Mouse (Mus musculus) urinary bladder, postnatal 4 days (tissue): Measurements from ENCODE around the gene Sec63.

Experiments used
- DNase-seq, 2 experiments: peaks; one replicate each; pipeline ENCODE4 v3.0.0; 2021 to 2022; ENCODE audit warnings: low spot score in 2 of 2

Sec63 gene

GRCm38 (mm10) chr10:42760999-42761900 lies at the start of gene Sec63:
TSS of gene Sec63 (plus strand) at chr10:42761496.
- DNase-seq, result peak; percentile 97 to 99

- DNase-seq, result no peak
These were observed 46.6 kb upstream of the Sec63 start for GRCm38 (mm10) chr10:42714676-42715075.

DNA sequence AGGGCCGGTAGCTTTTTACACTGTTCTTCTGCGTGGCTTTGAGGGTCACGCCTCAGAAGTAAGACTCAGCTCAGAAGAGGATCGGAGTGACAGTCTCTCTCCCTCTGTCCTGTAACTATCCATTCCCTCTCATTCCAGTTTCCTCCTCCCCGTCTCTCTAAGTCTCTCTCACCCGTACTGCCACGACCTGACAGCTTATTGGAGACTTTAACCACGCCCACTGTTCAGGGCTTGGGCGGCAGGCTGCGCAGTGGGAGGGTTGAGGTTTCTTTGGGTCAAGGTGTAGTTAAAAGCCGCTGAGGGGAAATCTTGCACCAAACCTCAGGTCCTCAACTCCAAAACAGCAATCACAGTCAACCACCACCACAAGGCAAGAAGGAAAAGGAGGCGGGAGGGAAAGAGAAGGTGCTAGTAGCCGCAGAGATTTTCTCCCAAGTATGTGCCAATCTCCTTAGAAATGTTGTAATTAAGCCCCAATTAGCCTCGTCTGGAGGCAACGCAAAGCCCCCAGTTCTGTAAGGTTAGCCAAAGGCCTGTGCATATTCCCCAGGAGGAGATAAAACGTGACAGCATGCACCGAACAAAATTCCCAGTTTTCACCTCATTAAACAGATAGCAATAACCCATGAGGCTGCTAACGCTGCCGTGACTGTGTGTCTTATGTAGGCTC lies 45.8 kb upstream of the Sec63 start:
- DNase-seq, result no peak

GRCm38 (mm10) chr10:42722116-42722515 lies 39.2 kb upstream of the Sec63 start:
- DNase-seq, result no peak

DNA sequence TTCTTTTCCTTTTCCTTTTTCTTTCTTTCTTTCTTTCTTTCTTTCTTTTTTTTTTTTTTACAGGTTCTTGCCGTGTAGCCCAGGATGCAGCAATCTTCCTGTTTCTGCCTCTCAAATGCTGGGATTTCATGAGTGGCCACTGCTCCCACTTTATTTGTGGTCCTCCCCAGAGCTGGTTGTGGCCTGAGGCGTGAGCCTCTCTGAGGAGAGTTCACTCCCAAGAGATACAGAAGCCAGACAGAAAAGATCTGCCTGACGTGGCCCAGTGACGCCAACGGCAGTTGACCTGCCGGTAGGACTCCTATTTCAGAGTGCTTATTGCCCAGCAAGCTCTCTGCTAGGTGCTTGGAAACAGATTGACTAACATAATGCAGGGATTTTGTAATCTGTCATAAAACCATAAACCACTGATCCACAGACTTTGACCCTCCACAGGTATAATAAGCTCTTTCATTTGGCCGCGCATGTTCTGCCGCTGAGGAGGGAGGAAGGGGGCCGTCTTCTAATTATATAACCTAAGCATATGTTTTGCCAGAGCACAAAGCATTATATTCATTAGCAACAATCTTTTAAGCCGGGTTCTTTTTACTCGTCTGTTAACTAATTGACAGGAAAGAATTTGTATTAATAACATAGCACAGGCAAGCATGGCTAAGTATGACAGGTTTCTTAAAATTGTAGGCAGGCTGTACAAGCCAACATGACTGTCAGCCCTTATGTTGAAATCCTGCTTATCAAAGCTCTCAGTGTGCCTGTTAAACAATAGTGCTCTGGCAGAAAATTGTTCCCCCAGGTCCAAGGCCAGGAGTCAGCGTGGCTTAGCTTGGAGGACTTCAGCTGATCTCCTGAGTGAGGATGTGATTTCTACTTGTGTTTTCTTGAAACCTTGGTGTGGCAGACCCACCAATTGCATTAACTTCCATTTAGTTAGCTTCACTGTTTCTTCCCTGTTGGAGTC lies 37.7 kb upstream of the Sec63 start:
- no peak for DNase-seq

- no peak for DNase-seq
These were observed 31.7 kb upstream of the Sec63 start for GRCm38 (mm10) chr10:42729607-42730006.

- no peak for DNase-seq
These were observed 26.7 kb upstream of the Sec63 start for GRCm38 (mm10) chr10:42734546-42735060.

DNA sequence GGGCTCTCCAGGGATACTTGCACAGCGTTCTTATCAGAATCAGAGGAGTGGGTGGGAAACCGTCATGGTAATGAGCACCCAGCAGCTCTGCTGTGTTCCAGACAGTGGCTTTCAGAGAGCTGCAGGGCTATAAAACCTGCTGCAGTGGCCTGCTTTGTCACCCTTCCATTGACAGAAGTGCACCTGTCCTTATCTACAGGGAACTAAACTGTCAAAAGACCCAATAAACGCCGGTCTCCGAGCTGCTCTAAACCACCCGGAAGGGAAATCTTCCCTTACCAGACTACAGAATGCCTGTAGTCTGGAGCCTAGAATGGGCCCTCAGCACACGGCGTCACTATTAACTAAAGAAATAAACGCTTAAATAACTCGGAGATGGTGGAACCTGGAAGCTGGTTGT lies 9.5 kb upstream of the Sec63 start:
- no peak for DNase-seq

DNA sequence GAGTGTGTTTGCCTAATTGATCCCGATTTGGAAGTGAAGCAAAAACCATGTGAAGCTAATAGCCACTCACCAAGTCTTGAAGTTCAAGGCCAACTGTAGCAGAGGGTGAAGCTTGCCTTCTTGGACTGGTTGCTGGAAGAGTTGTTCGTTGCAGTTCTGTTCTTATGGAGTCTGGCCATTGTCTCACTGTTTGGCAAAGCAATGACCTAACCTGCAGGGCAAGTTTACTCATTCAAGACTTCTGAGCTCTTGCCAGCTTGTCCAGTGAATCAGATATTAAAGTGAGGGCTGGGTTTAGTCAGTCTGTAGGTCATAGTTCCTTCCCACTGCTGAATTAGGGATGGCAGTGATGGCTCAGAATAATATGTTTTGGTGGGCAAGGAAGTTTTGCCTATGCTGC lies 7.0 kb upstream of the Sec63 start:
- DNase-seq, result no peak

GRCm38 (mm10) chr10:42759741-42760140 lies 1.6 kb upstream of the Sec63 start:
- no peak for DNase-seq

DNA sequence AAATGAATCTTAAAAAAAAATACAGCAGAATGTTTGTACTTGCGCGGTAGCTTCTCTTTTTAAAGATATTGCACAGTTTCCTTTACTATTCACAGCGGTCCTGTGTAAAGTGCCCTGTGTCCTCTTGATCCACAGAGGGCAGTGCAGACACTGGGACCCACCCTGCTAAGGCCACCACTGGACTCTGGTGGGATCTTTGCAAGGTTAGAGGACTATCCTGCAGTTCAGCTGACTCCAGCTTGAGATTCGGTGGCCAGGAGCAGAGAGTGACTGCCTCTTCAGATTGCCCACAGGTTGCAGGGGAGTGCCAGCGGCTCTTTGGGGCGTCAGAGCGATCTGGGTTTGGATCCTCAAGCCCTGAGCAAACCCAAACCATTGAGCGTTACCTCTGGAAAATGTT lies 967 bp upstream of the Sec63 start:
- DNase-seq, result no peak

DNA sequence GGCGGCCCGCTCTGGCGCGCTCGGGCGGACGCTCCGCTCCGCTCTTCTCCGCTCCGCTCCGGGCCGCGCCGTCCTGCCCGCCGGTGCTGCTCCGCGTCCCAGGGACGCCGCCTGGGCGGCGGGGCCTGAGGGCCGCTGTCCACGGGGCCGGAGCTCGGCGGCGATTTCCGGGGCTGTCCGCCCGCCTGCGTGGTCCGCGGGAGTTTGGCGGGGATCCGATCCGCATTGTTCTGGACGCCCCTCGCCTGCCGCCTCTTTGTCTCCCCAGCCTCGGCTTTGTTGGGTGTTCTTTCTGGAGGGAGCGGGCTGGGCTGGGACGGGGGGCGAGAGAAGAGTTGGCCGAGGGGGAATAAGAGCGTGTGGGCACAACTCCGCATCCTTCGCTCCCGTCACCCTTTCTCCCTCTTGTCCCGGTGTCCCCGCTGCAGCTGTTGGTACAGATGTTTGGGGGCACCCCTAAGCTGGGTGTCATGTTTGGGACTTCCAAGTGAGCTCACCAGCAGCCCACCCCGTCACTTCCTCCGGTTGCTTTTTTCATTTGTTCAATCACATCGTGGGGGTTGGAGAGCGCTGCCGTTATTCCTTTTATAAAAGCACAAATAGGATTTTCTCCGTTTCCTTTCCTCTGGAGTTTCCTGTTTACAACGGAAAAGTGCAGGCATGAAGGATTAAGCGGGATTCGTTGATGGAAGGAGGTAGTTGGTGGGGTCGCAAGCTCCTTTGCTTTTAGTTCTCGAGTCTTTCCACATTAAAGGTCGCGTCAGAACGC lies 789 bp downstream of the Sec63 start:
- no peak for DNase-seq

DNA sequence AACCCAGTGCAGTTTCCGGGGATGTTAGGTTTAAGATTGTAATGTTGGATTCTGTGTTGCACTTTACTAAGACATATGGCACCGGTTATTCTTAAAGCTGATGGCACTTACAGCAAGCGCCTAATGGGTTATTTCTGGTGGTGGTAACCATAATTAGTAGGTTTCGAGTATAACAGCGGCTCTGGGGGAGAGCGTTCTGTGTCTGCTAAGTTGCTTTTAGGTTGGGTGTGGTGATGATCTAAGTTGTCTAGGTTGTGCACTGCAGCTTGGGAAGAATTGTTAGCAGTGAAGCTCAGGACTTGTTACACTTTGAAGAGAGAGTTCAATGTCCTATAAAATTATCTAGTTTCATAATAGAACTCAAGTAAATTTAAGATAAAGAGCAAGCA lies 1.4 kb downstream of the Sec63 start:
- no peak for DNase-seq

DNA sequence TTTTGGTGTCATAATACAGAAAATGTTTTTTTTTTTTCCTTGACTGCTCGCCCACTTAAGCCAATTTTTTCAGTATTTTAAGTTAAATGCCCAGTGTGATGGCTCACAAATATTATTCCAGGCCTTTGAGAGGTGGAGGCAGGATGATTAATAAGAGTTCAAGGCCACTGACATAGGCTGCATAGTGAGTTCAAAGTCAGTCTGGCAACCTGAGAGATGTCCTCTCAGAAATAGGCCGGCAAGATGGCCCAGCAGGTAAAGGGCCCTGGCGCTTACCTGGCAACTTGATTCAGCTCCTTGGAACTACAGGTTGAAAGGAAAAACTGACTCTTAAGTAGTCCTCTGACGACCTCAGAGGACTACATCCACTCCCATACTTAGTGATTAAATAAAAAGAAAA lies 1.9 kb downstream of the Sec63 start:
- no peak for DNase-seq

GRCm38 (mm10) chr10:42765344-42765743 lies 4.0 kb downstream of the Sec63 start:
- DNase-seq, result no peak

GRCm38 (mm10) chr10:42775450-42775849 lies 14.2 kb downstream of the Sec63 start:
- DNase-seq, result no peak

- no peak for DNase-seq
These were observed 19.5 kb downstream of the Sec63 start for GRCm38 (mm10) chr10:42780753-42781152.

DNA sequence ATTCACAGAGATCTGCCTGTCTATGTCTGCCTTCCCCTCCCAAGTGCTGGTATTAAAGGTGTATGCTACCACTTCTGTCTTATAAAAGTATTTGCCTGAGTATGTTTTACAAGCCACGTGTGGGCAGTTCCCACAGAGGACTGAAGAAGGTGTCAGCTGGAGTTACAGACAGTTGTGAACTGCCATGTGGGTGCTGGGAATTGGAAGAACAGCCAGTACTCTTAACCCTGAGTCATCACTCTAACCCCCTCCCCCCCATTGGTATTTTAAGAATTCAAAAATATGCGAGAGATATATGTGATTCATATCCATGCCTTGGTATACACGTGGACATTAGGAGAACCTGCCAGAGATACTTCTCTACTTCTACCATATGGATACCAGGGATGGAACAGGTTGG lies 20.4 kb downstream of the Sec63 start:
- DNase-seq, result no peak

- DNase-seq, result no peak
These were observed 39.6 kb downstream of the Sec63 start for GRCm38 (mm10) chr10:42800922-42801321.

DNA sequence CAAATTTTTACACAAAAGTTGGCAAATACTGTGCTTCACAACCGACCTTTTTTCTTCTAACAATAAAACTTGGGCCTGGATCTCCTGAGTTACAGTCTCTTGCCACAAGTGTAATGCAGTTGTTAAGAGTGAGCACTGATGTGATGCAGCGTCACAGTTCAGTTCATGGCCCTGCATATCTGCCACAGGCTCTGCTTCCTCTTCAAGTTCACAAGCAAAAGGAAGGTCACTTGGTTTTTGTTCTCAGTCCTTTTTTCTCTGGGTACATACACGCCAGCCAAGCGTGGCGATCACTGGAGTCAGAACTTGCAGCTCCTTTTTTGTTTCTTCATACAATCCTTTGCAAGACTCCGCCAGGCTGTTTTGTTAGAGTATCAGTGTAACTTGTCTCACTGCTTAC lies 64.6 kb downstream of the Sec63 start:
- no peak for DNase-seq

- no peak for DNase-seq
These were observed 65.9 kb downstream of the Sec63 start for GRCm38 (mm10) chr10:42827155-42827554.
